Mouse (Mus musculus): Measurements from ENCODE around the gene Entpd3. TPM values are rescaled to one million over a fixed set of nuclear protein-coding genes. Genes with fewer than 3 reads are reported as not detected.
"Not testable (repeated sequence)": the region's sequence is repeated elsewhere in the genome, so short reads cannot be mapped to it uniquely, and the experiment has no call there.

The Entpd3 gene
- total RNA-seq, 1 experiment from 2014 or later, result not detected

GRCm38 (mm10) chr9:120532691-120533090 lies 6.9 kb upstream of the Entpd3 start:
- ATAC-seq (replicated peaks; ENCODE audit: low read depth, poor library complexity, severe bottlenecking), result no peak

GRCm38 (mm10) chr9:120533446-120533950 lies 6.1 kb upstream of the Entpd3 start:
- ATAC-seq (replicated peaks; ENCODE audit: low read depth, poor library complexity, severe bottlenecking), result not testable (repeated sequence)

- no peak for ATAC-seq (replicated peaks; ENCODE audit: low read depth, poor library complexity, severe bottlenecking)
These were observed 1.8 kb downstream of the Entpd3 start for GRCm38 (mm10) chr9:120541411-120541810.

DNA sequence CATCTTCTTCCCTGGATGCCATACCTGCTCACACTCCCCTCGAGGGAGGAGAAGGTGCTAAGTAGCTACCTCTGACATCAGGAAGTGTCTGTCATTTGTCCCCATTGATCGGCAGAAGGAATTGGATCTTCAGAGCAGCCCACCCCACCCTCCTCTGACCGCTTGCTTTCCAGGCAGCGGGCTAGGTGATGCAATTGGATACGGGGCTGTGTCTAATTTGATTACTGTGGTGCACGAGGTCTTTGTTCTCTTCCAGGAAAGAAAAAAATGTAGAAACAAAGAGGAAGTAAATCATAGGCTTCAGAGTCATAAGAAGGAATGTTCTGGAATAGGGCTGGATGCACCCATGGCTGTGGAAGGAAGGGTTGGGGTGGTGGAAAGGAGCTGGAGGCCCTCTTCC lies 2.6 kb downstream of the Entpd3 start:
- no peak for ATAC-seq (replicated peaks; ENCODE audit: low read depth, poor library complexity, severe bottlenecking)

DNA sequence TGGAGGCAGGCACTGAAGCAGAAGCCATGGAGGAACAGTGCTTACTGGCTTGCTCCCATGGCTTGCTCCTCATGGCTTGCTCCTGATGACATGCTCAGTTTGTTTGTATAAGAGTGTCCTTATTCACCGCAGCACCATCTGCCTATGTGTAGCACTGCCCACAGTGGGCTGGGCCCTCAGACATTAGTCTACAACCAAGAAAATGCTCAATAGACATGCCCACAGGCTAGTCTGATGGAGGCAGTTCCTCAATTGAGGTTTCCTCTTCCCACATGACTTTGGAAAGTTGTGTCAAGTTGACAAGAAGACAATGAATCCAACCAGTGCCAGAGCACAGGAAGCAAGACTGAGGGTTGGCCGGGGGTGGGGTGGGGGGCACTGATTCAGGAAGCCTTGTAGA lies 6.4 kb downstream of the Entpd3 start:
- ATAC-seq (replicated peaks; ENCODE audit: low read depth, poor library complexity, severe bottlenecking), result peak; percentile 77

DNA sequence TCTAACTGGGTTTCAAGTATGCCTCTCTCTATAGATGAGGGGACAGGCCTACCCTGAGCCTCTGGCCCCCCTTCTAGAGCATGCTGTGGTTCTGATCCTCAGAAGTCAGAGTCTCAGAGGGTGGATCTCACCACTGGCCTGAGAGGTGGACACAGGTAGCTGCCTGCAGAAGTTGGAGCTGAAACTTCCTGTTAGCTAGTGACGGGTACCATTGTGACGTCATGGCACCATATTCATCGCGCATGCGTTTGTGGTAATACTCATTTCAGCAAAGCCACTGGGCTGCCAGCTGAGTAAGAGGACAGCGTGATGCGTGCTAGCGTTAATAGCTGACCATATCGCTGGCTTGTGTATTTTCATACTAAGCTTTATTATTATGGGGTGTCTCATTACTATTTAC lies 6.9 kb downstream of the Entpd3 start:
- no peak for ATAC-seq (replicated peaks; ENCODE audit: low read depth, poor library complexity, severe bottlenecking)

DNA sequence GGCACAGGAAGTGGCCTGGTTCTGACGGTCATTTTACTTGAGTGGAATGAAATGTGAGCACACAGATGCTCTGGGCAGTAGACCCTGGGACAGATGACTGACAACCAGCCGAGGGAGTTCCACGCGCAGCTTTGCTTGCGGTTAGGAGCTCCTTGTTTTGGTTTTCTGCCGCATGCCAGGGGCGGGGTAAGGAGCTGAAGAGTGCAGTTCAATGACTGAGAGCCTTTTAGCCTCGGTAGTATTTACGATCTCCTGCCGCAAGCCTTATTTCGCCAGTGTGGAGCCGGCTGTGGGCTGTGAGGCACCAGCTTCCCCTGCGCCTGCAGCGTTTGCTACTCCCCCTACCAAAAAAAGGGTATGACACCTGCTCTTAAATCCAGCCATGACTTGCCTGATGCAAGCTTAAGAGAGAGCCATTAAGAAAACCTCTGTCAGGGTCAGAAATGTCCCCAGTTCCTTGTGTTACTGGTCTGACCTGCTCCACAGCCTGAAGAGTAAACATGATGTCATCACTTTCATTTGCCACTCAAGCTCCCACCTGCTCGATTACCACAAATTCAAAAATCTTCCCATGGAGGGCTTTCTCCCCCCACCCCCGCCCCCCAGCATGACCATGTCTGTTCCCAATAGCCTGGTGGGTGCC lies 7.5 kb downstream of the Entpd3 start:
- peak; percentile 40 for ATAC-seq (replicated peaks; ENCODE audit: low read depth, poor library complexity, severe bottlenecking)

DNA sequence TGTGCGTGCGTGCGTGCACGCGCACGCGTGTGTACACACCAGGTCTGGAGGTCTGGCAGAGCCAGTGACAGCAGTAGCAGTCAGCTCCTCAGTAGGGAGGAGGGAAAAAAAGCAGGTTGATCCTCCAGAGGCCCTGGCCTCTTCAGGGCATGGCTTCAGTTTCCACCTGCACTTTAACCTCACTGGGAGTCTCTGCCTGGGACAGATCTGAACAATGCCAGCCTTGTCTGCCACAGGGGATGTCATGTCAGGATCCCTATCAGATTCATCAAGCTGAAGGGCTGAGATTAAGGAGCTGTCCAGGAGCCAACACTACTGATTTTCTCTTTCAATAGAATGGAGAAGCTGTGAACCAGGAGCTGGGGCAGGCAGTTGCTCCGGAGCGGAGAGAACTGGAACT lies 11.2 kb downstream of the Entpd3 start:
- ATAC-seq (replicated peaks; ENCODE audit: low read depth, poor library complexity, severe bottlenecking), result no peak

DNA sequence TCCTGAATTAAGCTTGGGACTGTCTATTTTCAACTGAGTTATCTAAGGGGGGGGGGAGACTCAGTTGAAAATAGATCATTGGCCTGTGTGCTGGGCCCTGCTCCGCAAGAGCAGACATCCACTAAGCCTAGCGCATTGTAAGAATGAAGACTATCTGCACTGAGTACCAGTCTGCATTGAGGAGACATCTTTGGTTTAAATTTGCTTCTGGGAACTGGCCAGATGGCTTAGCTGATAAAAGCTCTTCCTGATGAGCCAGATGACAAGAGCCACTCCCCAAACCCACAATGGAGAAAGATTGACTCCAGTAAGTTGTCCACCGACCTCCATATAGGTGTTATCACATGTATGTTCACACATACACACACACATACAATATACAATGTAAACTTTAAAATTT lies 24.0 kb downstream of the Entpd3 start:
- ATAC-seq (replicated peaks; ENCODE audit: low read depth, poor library complexity, severe bottlenecking), result peak; percentile 23

- 0 out of 2 replicates have a peak, but pooled peaks have one; percentile 15 for ATAC-seq (replicated peaks; ENCODE audit: low read depth, poor library complexity, severe bottlenecking)
These were observed 24.6 kb downstream of the Entpd3 start for GRCm38 (mm10) chr9:120564247-120564646.

DNA sequence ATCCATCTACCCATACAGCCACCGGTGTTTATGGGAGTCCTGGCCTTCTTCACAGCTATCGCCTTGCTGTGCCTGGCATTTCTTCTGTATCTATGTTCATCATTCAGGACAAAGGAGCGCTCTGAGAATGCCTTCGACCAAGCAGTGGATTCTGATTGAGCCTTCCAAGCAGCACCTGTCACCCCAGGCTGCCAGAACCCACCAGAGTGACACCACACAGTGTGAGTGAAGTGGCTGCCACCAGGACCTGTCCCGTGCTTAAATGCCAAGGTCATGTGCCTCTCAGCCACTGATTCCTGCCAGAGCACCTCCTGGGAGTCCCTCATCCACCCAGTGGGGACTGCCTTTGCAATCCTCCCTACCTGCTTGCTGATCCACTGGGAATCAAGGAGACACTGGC lies 26.8 kb downstream of the Entpd3 start:
- ATAC-seq (replicated peaks; ENCODE audit: low read depth, poor library complexity, severe bottlenecking), result no peak

- ATAC-seq (replicated peaks; ENCODE audit: low read depth, poor library complexity, severe bottlenecking), result peak; percentile 39
These were observed 29.3 kb downstream of the Entpd3 start for GRCm38 (mm10) chr9:120568917-120569316.

- no peak for ATAC-seq (replicated peaks; ENCODE audit: low read depth, poor library complexity, severe bottlenecking)
These were observed 30.2 kb downstream of the Entpd3 start for GRCm38 (mm10) chr9:120569721-120570333.

DNA sequence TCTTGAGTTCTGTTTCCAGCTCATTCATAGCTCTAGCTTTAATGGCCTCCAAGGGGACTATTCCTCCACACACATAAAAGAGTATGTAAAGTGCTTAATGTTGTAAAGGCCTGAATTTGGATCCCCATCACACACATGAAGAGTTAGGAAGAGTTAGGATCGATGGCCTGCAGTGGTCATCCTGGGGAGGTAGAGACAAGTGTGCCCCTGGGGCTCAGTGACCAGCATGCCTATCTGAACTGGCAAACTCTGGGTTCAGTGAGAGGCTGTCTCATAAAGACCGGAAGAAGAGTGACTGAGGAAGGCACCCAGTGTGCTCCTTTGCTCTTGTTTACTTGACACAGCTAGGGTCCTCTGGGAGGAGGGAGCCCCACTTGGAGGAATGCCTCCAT lies 30.7 kb downstream of the Entpd3 start:
- no peak for ATAC-seq (replicated peaks; ENCODE audit: low read depth, poor library complexity, severe bottlenecking)

DNA sequence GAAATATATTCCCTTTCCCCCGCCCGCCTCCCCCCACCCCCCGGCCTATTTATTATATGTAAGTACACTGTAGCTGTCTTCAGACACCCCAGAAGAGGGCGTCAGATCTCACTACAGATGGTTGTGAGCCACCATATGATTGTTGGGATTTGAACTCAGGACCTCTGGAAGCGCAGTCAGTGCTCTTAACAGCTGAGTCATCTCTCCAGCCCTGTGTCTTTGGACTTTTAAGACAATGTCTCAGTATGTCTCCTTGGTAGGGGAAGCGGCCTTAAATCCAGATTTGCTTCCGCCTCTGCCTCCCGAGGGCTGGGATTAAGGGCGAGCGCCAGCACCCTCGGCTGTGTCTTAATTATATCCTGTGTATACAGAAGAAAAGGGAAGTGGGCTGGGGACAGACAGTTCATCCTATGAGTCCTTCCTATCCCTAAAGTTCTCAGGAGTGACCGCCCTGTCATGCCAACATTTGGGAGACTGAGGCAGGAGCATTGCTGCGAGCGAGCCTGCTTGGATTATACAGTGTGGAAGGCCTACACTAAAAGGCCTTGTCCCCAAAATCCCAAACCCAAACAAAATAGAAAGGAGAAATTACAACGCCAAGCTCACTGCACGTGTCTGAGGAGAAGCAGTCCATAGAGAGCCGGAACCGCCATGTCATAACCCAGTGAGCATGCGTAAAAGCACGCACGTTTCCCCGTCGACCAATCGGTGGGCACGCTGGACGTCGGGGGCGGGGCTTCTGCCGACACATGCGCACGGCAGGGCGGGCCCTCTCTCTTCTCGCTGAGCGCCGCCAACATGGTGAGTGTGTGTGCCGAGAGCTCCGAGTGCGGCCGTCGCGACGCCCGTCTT lies 31.3 kb downstream of the Entpd3 start, which contains the start of gene Rpl14:
Gene Rpl14, plus strand, starts transcription at position 704 of the 852 bp plus-strand sequence.
- peak; percentile 91 for ATAC-seq (replicated peaks; ENCODE audit: low read depth, poor library complexity, severe bottlenecking)

- no peak for ATAC-seq (replicated peaks; ENCODE audit: low read depth, poor library complexity, severe bottlenecking)
These were observed 32.2 kb downstream of the Entpd3 start for GRCm38 (mm10) chr9:120571593-120572385.

GRCm38 (mm10) chr9:120575748-120576661 lies 36.4 kb downstream of the Entpd3 start:
- 0 out of 2 replicates have a peak, but pooled peaks have one; percentile 18 for ATAC-seq (replicated peaks; ENCODE audit: low read depth, poor library complexity, severe bottlenecking)

- peak; percentile 6 for ATAC-seq (replicated peaks; ENCODE audit: low read depth, poor library complexity, severe bottlenecking)
These were observed 37.0 kb downstream of the Entpd3 start for GRCm38 (mm10) chr9:120576662-120577013.

DNA sequence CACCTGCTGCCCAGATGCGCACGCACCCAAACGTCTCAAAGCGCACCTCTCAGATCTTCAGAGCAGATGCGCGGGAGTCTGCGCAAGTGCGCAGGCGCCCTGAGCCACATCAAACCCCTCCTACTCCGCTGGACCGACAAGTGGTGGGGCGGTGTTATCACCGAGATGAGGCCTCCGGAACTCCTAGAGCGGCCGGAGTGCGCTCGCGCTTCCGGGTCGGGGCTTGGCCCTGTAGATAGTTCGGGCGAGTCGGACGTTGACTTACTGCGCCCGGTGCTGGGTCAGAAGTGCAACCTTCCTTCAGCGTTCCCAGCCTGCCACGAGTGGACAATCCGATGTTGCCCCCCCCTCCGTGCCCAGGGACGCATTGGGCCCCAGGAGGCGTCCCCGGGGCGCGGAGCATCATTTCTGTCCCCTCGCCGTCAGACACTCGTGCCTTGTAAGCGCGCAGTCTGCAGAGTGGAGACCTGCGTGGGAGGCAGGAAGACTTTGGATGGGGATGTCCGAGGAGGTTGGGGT lies 37.6 kb downstream of the Entpd3 start:
- ATAC-seq (replicated peaks; ENCODE audit: low read depth, poor library complexity, severe bottlenecking), result peak; percentile 86

All from common myeloid progenitor, adult 5-6 weeks (primary cell).